Mouse (Mus musculus): ENCODE measurements around the gene Tdgf1. TPM values are rescaled to one million over a fixed set of nuclear protein-coding genes. Genes with fewer than 3 reads are reported as not detected.

Tdgf1 gene
- total RNA-seq, 2 experiments from 2014 or later: 0.23 to 0.66 TPM

DNA sequence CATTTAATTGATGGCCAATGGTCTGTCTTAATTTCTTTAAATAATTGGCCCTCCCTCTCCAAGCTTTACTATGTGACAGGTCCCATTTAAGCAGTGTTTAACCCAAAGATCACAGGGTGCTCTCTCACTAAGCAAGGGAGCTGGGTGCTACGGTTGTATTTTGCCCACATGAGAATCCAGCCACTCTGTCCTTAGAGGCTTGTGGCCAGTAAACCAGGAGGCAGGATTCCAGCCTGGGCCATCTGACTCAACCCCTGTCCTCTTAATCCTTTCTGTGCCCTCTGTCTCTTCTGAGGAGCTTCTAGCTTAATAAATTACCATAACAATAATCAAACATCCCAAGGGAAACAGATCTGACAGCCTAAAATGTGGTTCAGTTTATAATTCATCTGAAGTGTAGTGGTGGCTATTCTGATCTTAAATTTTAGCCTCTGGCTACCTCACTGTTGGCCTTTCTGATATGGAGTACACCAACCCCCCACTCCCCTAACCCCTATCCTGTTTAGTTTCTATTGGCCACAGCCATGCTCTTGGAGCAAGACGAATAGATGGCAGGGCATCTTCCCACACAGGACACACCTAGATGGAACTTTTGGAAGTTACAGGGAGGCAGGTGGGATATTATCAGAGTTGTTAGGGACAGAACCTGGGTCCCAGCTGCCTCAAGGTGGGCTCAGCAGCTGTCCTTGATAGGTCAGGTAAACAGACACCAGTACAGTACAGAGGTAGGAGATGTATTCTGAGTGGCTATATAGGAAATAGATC is 8.9 kb upstream of the Tdgf1 start:
- DNase-seq (ENCODE audit: extremely low spot score in 1 of 2, low spot score in 1 of 2): no peak

DNA sequence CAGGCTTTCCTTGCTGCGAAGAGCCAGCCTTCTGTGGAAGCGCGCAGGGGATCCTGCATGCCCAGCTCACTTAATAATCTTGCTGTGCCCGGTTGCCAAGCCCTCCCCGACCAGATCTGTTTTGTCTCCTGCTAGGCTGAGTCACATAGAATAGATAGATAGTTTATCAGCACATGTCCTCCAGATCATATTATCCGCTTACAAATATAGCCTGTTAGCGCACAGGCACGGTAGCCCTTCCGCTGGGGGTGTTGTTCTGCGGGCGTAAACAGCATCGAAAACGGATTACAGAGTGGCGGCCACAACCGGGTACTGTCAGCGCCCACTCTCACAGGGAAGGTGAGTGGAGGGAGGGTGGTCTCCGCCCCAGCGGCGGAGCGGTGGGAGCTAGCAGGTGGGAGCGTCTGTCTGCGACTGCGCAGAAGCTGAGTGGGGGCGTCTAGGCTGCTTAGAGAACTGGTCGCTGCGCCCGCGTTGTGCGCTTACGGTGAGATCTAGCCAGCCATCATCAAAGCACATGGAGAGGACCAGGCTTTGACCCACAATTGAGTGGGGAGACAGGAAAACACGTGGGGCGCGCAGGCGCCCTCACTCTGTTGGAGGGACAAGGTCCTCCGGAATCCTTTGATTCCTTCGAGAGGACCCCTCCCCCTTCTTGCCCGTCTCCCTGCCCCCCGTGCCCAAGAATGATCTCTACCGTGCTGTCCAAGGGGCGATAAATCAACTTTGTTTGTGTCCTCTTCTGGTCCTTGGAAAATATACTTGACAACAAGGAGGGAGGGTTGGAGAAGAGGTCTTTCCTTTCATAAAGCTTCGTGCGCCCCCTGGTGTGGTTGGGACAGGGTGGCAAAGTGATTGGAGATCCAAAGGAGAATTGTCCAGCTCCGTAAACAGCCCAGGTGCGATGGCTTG is 7.8 kb upstream of the Tdgf1 start:
- DNase-seq (ENCODE audit: extremely low spot score in 1 of 2, low spot score in 1 of 2): peak; percentile 59 to 81

DNA sequence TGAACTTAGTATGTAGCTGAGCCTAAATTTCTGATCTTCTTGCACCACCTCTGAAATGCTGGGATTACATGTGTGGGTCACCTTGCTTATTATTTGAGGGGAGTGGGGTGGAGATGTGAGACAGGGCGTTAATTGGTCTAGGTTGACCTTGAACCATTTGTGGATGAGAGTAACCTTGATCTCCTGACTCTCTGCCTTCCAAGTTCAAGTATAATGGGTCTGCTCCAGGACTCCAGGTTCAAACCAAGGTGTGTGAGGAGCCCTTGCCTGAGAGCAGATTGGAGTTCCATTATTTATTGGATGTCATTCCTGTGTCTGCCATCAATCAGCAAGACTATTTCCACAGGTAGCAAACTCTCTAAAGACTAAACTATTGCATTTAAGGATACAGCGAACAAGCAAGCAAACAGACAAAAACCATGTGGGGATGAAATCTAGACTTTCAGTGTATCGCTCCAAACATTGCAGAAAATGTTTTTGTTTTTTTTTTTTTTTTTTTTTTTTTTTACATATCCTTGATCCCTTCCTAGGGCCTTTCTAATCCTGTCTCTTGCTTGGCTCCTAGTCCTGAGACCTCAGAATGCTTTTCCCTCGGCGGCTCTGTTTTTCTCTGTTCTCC is 7.1 kb upstream of the Tdgf1 start:
- DNase-seq (ENCODE audit: extremely low spot score in 1 of 2, low spot score in 1 of 2): no peak

DNA sequence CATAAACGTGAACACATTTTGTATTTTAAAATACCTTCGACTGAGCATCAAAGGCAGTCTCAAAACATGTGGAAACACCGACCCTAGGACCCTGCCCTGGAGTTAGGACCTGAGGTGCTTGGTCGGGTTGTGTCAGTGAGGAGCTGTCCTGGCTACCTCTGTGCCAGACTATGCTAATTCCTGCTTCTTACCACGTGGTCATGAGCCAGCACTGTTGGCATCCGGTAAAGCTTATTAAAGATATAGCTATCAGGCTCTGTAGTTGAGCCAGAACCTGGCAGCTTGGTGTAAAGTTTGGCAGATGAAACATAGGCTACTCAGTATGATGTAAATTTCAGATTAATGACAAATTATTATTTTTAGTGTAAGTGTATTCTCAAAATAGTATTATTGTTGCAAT is 6.4 kb upstream of the Tdgf1 start:
- no peak for DNase-seq (ENCODE audit: extremely low spot score in 1 of 2, low spot score in 1 of 2)

DNA sequence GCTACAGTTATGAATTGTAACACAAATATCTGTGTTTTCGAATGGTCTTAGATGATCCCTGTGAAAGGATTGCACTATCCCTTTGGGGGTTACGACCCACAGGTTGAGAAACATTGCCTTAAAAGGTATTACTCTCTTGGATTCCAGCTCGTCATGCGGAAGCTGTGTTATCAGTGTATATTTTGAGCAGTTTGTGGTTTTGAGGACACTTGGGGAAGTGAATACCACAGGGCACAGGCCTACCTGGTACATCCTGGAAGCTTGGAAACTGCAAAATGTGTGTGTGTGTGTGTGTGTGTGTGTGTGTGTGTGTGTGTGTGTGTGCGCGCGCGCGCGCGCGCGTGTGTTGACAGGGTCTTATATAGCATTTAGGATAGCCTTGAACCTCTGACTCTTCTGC is 5.9 kb upstream of the Tdgf1 start:
- no peak for DNase-seq (ENCODE audit: extremely low spot score in 1 of 2, low spot score in 1 of 2)

DNA sequence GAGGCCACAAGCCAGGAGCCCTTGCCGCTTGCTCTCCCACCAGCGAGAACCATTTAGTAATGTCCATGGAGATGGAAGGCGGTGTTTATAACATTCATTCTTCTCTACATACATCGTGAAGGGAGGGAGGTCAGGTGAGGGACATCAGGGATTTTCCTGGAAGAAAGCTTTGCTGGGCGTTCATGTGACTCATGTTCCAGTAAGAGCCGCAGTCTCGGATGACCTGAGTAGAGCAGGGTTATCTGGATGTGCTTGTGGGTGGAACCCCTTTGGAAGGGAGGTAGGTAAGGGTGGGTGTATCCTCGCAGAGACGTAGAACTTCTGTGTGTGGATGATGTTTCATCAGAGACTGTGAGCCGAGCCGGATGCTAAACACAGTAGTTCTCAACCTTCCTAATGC is 5.4 kb upstream of the Tdgf1 start, which contains the start of gene Lrrc2:
Gene Lrrc2 (plus strand): TSS at position 149 of the 400 bp plus-strand sequence.
- no peak for DNase-seq (ENCODE audit: extremely low spot score in 1 of 2, low spot score in 1 of 2)

DNA sequence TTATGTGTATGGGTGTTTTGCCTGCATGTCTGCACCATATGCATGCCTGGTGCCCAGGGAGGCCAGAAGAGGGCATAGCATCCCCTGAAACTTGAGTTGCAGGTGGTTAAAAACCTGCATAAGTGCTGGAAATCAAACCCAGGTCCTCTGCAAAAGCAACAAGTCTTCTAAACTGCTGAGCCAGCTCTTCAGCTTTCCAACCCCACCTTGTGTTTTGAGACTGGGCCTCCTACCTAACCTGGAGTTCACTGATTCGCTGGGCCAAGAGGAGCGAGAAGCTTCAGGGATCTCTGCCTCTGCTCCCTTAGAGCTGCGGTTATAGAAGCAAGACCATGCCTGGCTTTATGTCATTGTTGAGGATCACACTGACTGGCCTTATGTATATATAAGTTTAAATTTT is 4.2 kb upstream of the Tdgf1 start:
- no peak for DNase-seq (ENCODE audit: extremely low spot score in 1 of 2, low spot score in 1 of 2)

DNA sequence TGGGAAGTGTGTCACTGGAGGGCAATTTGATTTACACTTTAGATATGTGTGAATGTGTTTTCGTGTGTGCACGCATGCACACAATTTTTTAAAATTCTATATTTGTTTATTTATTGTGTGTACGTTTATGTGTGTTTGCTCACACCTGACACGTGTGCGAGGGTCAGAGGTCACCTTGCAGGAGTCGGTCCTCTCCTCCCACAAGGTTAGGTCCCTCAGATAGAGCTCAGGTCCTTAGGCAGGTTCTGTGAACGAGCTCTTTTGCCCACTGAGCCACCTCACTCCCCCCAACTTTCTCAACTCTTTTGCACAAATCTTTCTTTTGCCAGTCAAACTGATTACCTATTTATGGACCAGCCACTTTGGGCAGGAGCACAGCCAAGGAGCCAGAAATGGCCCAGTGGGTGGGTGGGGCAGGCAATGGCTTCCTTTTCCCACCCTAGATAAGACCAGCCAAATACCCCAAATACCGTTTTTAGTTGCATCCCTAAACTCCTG is 2.9 kb upstream of the Tdgf1 start:
- no peak for DNase-seq (ENCODE audit: extremely low spot score in 1 of 2, low spot score in 1 of 2)

DNA sequence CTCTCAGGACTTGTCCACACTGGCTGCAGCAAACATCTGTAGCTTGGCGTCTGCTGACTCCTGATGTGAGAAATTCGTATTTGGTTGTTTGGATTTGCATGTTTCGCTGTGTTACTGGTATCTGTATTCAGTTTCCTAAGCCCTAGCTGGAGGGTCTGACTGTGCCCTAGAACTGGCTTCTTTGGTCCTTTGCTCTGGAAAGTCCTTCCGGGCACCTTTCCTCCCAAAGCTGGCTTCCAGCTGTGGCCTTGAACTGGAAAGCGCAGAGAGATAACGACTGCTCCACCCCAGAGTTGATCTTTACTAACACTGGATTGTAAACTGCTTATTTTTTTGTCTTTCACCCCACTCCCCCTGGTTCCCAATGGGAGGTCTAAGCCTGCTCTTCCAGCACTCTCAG is 1.9 kb upstream of the Tdgf1 start:
- DNase-seq (ENCODE audit: extremely low spot score in 1 of 2, low spot score in 1 of 2): no peak

DNA sequence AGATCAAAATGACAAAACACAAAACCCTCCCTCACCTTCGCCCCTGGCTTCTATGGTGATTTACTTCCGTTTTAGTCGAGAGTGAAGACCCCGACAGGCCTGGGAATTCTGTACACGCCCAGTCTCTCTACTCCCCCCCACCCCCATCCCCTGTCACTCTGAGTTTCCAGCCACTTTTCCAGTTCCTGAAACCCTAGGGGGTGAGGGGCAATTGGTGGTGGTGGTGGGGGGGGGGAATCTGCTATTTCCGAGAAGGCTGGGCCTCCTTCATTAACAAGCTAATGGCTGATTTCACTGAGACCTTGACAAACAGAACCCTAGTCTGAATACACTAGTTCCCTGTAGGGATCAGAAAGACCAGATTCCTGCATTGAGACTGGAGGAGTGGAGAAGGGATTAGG is 1.3 kb upstream of the Tdgf1 start:
- DNase-seq (ENCODE audit: extremely low spot score in 1 of 2, low spot score in 1 of 2): no peak

DNA sequence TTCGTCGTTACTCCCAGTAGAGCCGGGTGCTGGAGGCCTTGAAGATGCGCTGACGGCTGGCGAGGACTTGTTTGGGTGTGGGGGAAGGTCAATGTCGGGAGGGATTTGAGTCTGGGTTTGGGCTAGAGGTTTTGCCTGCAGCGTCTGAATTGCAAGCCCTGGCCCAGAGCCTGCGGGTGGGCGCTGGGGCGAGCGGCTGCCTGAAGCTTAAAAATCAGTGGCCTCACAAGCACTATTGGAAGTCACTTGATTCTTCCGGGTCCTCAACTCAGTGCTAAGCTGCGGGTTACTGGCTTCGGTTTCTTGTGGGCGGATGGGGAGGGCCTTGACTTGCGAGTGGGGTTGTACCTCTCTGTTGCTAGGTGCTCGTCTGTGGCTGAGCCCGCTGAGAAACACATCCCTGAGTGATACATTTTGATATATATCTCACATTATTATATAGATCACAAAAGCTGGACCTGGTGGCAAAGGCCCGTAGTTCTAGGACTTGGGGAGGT is 638 bp upstream of the Tdgf1 start:
- no peak for DNase-seq (ENCODE audit: extremely low spot score in 1 of 2, low spot score in 1 of 2)

DNA sequence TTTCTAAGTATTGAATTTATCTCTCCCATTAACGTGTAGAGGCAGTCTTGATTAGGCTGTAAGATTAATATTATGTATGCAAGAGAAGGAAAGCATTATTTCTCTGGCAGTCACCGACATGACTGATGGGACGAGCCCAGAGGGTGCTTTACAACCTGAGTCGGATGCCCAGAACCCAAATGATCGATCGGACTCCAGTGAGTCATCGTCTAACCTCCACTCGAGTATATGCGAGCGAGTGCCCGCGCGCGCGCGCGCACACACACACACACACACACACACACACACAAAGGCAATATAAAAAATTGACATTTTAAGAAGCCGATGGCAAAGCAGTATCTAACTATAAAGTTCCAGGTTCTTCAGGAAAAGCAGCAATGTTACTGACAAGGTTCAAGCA is 615 bp downstream of the Tdgf1 start:
- no peak for DNase-seq (ENCODE audit: extremely low spot score in 1 of 2, low spot score in 1 of 2)

DNA sequence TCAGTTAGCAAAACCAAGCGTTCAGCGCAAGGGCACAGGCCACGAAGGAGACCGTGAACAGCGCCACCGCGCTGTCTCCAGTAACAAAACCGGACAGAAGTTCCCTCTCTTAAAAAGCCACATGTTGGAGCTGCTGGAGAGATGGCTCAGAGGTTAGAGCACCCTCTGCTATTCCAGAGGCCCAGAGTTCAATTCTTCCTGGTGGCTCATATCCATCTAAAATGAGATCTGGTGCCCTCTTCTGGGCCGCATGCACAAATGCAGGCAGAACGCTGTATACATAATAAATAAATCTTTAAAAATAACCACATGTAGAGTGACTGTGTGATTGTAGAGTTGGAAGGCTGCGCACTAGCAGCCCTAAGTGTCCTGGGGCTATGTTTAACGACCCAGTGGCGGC is 1.7 kb downstream of the Tdgf1 start:
- peak in 1 of 2 experiments; percentile 20 for DNase-seq (ENCODE audit: extremely low spot score in 1 of 2, low spot score in 1 of 2)

DNA sequence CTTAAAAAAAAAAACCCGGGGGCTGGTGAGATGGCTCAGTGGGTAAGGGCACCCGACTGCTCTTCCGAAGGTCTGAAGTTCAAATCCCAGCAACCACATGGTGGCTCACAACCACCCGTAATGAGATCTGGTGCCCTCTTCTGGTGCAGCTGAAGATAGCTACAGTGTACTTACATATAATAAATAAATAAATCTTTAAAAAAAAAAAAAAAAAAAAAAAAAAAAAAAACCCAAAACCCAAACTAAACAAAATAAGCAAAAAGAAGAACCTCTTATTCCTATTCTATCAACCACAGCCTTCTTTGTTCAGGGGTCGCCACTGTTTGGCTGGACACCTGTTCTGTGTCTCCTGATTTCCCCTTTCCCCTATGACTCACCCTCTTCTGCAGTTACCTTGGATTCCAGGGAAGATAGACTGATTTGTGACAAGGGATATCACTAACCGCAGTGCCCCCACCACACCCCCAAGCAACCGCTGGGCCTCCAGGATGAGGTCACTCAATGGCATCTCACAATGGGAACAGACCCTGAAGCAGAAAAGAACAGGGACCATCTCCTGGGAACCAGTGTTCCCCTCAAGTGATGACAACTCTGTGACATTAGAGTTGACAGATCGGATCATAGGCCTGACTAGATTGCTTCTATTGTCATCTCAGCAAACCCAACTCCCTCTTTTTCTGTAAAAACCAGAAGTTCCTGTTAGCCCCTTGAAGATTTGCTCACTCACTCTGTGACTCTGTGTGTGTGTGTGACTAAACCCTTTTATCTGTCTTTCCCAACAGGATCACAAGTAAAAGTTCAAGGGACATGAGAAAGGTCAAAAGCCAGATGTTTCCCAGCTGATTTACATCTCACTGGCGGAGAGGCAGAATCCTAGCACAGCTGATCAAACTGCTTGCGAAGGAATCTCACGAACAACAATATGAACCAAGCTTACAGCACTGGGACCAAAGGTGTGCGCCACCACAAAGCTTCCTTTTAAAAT is 8.2 kb downstream of the Tdgf1 start:
- DNase-seq (ENCODE audit: extremely low spot score in 1 of 2, low spot score in 1 of 2): no peak

DNA sequence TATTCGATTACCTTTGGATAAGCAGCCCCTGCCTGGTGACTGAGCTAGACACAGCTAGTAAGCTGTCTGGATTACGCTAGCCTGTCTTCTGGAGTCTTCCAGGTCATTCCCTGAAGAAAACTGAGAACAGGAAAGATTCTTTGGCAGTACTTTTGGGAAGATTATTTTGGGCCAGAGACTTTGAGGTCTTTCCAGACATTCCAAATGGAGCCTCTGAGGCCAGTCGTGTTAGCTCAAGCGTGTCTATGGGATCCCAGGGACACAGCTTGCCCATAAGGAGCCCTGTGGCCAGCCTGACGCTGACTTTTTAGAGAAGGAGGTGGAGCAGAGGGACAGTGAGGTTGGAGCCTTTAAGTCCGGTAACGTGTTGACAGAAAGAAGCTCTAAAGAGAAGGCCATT is 10.0 kb downstream of the Tdgf1 start:
- no peak for DNase-seq (ENCODE audit: extremely low spot score in 1 of 2, low spot score in 1 of 2)

DNA sequence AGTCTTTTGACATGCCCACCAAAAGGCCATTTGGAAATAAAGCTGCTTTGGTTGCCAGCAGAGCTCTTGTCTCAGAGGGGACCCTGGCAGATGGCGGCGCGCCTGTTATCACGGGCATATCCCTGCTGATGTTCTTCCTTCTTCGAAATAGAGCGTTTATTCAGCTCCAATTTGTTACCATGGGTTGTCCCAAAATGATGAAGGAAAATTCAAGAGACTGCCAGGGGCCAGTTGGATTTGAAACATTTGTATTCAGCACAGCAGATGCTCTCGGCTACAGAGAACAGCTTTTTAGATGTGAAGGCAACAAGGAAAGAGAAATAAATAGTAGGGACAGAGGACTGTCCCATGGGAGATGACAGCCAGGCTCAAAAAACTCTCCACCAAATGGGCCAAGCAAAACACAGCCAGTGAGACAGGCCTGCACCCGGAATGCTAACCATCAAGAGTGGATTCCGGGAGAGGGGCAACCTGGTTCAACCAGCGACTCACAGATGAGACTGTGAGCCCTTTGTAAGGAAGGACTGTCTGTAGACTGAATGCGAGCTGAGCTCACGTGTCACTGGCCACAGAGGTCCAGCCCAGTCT is 12.0 kb downstream of the Tdgf1 start:
- DNase-seq (ENCODE audit: extremely low spot score in 1 of 2, low spot score in 1 of 2): peak; percentile 30 to 52

DNA sequence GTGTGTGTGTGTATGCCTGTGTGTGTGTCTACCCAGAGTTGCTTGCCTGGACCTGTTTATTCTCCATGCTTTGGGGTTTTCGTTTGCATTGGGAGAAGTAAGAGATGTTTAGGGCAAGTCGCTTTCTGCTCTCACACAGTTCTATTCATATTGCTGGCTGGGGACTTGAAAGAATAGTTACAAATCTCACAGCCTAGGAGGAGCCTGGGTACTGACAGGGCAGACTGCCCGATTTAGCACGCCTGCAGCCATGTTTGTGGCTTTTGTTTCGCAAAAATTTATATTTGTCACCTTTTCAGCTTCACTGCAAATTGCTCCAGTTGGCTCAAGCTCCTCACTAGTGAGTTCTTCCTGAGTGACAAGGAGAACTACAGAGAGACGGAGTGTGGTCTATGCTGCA is 14.4 kb downstream of the Tdgf1 start:
- no peak for DNase-seq (ENCODE audit: extremely low spot score in 1 of 2, low spot score in 1 of 2)

DNA sequence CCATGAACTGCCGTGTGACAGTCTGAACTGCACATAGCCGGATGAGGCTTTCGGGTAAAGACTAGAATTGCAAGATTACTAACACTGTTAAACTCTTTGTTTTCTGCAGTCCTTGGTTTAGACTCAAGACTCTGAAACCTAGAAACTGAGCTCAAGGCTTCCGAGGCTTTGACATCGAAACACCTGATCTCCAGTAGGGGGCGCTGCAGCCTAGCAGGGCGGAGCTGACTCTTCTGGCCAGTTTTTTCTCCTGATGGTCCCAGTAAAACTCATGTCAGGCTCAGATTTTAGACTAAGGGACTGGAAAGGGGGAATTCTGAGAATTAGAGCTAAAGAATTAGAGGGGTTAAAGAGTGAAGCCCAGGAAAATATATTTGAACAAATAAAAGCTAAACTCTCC is 23.2 kb downstream of the Tdgf1 start:
- DNase-seq (ENCODE audit: extremely low spot score in 1 of 2, low spot score in 1 of 2): peak; percentile 45 to 88

DNA sequence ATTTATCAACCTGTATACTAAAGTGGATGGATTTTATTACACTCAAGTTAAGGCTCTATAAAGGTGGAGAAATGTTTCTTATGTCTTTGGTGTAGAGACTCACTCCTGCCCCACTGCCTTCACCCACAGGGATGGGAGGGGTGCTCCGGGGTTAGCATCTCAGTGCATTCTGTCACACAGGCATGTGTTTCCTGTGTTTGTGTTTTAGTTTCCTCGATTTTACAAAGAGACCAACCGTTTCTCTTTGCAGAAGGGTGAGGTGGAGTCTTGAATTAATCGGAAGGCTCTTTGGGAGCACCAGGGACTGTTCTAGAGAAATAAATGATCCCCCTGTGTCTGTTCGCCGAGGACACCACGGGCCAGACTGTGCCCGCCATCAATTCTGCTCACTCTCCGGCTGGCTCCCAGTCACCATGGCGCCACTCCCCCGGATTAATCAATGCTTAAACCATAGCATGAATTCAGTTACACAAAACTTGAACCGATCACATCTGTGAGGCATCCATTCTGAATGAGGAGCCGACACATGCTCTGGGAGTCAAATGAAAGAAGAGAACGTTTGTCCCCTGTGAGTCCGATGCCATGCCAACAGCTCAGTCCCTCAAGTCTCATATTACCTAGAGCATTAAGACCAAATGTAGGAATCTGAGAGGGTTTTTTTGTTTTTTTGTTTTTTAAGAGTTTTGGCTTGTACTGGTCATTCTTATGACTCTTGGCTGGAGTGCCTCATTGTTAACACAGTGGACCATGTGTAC is 25.1 kb downstream of the Tdgf1 start:
- no peak for DNase-seq (ENCODE audit: extremely low spot score in 1 of 2, low spot score in 1 of 2)

All from layer of hippocampus, postnatal 25 days (tissue).